33 mouse cellular contexts compared by ENCODE assay signal in the genomic region with DNA sequence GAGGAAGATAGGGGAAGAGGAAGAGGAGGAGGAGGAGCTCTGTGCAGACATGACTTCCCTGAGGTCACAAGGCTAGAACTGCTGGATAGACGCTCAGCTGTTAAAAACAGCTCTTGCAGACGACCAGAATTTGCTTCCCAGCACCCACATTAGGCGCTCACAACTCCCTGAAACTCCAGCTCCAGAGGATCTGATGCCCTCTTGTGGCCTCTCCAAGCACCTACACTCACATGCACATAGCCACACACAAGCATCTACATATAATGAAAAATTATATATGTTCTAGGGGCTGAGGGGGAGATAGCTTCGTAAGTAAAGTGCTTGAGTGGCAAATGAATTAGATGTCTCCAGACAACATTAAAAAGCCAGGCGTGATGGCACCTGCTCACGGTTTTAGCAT. TPM values are rescaled to one million over a fixed set of nuclear protein-coding genes. Genes with fewer than 3 reads are reported as not detected.
DNase-seq lines count a peak whose midpoint lies in the region; ATAC-seq and TF ChIP-seq lines count a peak whose summit lies in the region.
"Had no signal": no experiment of that assay in that cellular context is flagged by ENCODE, and none has a peak within 500 bp of the region (broad histone marks: within the 10 kb centered on the region; RNA-seq: fewer than 3 reads in every experiment).

No protein-coding gene starts in this region.

- intact Hi-C loops in heart, adult 2 months (cut with DNase I), result no loop called here

- H3K79me2 ChIP-seq in heart, adult 2 months (replicated peaks; ENCODE audit: control insufficient read depth, insufficient read depth, low read length), result no peaks in the 10 kb centered on the region

- CTCF ChIA-PET in Patski (lab: Charles Lee), result interaction anchor here (1.2 to 2.4 kb wide), 2 partner anchors 8 to 12 kb away, joined by 3 to 13 read pairs; no protein-coding TSS in a partner anchor

- no peak overlapping the region for H3K4me2 ChIP-seq in lung, postnatal 0 days (replicated peaks; ENCODE audit: low read depth, low read length)
- H3K4me2 ChIP-seq in stomach, postnatal 0 days (replicated peaks; ENCODE audit: low read depth), result no peak overlapping the region
- H3K4me2 ChIP-seq: heart, embryonic 15.5 days; hindbrain, embryonic 14.5 days; limb, embryonic 13.5 days; liver, embryonic 15.5 days; midbrain, embryonic 15.5 days; neural tube, embryonic 13.5 days had no signal

- TF ChIP-seq POLR2A in heart, adult 2 months (IDR thresholded peaks at IDR 0.05; ENCODE audit: insufficient read depth, low read depth, low read length), result no peak

- no peak for TF ChIP-seq EP300 in heart, adult 2 months (IDR thresholded peaks at IDR 0.05; ENCODE audit: insufficient read depth, low read depth, low read length)
- TF ChIP-seq EP300 in lung, postnatal 0 days (IDR thresholded peaks at IDR 0.05), result no peak
- TF ChIP-seq EP300 in stomach, postnatal 0 days (optimal IDR thresholded peaks at IDR 0.05), result no peak

- WGBS in heart, adult 2 months, result 92% methylated on average over 6 of the region's 6 CpGs
- 89% methylated on average over 6 of the region's 6 CpGs for WGBS in lung, postnatal 0 days
- 93% methylated on average over 6 of the region's 6 CpGs for WGBS in stomach, postnatal 0 days

- H3K4me1 ChIP-seq in heart, adult 2 months (ENCODE audit: control insufficient read depth, insufficient read depth, low read length), result no peaks in the 10 kb centered on the region
- H3K4me1 ChIP-seq in lung, postnatal 0 days (ENCODE audit: insufficient read depth, low read depth, low read length), result no peaks in the 10 kb centered on the region
- H3K4me1 ChIP-seq in stomach, postnatal 0 days (replicated peaks; ENCODE audit: control insufficient read depth, insufficient read depth), result no peaks in the 10 kb centered on the region
- H3K4me1 ChIP-seq: forebrain, embryonic 10.5 days; heart, embryonic 15.5 days; liver, embryonic 15.5 days; midbrain, embryonic 15.5 days had no signal

- in situ Hi-C loops in Patski (cut with MboI; ENCODE audit: low pct_unique_long_range_greater_than_20kb), result no loop called here

- no peak for ATAC-seq in lung, postnatal 0 days
- no peak for ATAC-seq in Patski
- no peak for ATAC-seq in stomach, postnatal 0 days (ENCODE audit: low FRiP score, low TSS enrichment)
- no peak for ATAC-seq in megakaryocyte-erythroid progenitor cell, adult 5-6 weeks (replicated peaks; ENCODE audit: low FRiP score, low TSS enrichment, poor library complexity, severe bottlenecking)
- ATAC-seq: forebrain, embryonic 16.5 days; inflammation-experienced regulatory T-cells, adult 6 months; midbrain, embryonic 15.5 days had no signal

- POLR2A ChIA-PET in Patski (lab: Charles Lee), result no interaction called here

- TF ChIP-seq CTCF in heart, adult 2 months (IDR thresholded peaks at IDR 0.05), result peak; percentile 39
- TF ChIP-seq CTCF in lung, postnatal 0 days (IDR thresholded peaks at IDR 0.05), result peak; percentile 22
- peak; percentile 41 for TF ChIP-seq CTCF in Patski (IDR thresholded peaks at IDR 0.05)
- peak; percentile 29 for TF ChIP-seq CTCF in stomach, postnatal 0 days (IDR thresholded peaks at IDR 0.05; ENCODE audit: low read depth)

- H3K9me3 ChIP-seq in lung, postnatal 0 days (ENCODE audit: low read length), result no peaks in the 10 kb centered on the region
- no peaks in the 10 kb centered on the region for H3K9me3 ChIP-seq in stomach, postnatal 0 days (ENCODE audit: control insufficient read depth, low read length)
- H3K9me3 ChIP-seq: heart, embryonic 15.5 days; liver, embryonic 15.5 days; midbrain, embryonic 15.5 days; neural tube, embryonic 13.5 days had no signal

- no peak overlapping the region for H3K27ac ChIP-seq in heart, adult 2 months
- H3K27ac ChIP-seq in lung, postnatal 0 days (ENCODE audit: low read length), result no peak overlapping the region
- H3K27ac ChIP-seq in stomach, postnatal 0 days (replicated peaks), result no peak overlapping the region
- H3K27ac ChIP-seq: forebrain, embryonic 10.5 days; heart, embryonic 15.5 days; hindbrain, embryonic 14.5 days; limb, embryonic 13.5 days; liver, embryonic 15.5 days; midbrain, embryonic 15.5 days; neural tube, embryonic 13.5 days had no signal

- no peak overlapping the region for H3K9ac ChIP-seq in heart, adult 2 months (ENCODE audit: low read depth, low read length)
- H3K9ac ChIP-seq in lung, postnatal 0 days (replicated peaks; ENCODE audit: low read depth), result no peak overlapping the region
- no peak overlapping the region for H3K9ac ChIP-seq in stomach, postnatal 0 days (ENCODE audit: low read length)
- H3K9ac ChIP-seq: heart, embryonic 15.5 days; hindbrain, embryonic 14.5 days; limb, embryonic 13.5 days; liver, embryonic 15.5 days; midbrain, embryonic 15.5 days; neural tube, embryonic 13.5 days had no signal

- H3K27me3 ChIP-seq in heart, adult 2 months (ENCODE audit: control insufficient read depth, insufficient read depth, low read length), result no peaks in the 10 kb centered on the region
- no peaks in the 10 kb centered on the region for H3K27me3 ChIP-seq in lung, postnatal 0 days (replicated peaks; ENCODE audit: insufficient read depth, low read length)
- H3K27me3 ChIP-seq in Patski, result no peaks in the 10 kb centered on the region
- H3K27me3 ChIP-seq in stomach, postnatal 0 days (ENCODE audit: control insufficient read depth, insufficient read depth, low read length), result no peaks in the 10 kb centered on the region
- H3K27me3 ChIP-seq: heart, embryonic 15.5 days; liver, embryonic 15.5 days; megakaryocyte, embryonic 14.5 days; midbrain, embryonic 15.5 days; neural tube, embryonic 13.5 days had no signal

- DNase-seq in heart, adult 2 months, result no peak
- DNase-seq in heart, adult 11 months, result no peak
- no peak for DNase-seq in lung, postnatal 0 days (ENCODE audit: low spot score)
- no peak for DNase-seq in lung, postnatal 10 days
- DNase-seq in Patski (ENCODE audit: low read depth, low spot score), result no peak
- no peak for DNase-seq in stomach, postnatal 0 days (ENCODE audit: low spot score)
- no peak for DNase-seq in left cerebral cortex, adult 9 months (ENCODE audit: low spot score in 2 of 2)
- DNase-seq: adrenal gland, postnatal 14 days; cerebellum, adult 11-12 months; cerebellum, postnatal 10 days; gastrocnemius, postnatal 25 days; heart, postnatal 36 days; kidney, adult 18-20 months; kidney, postnatal 10 days; layer of hippocampus, postnatal 36 days; lung, postnatal 14 days; retina, postnatal 1 day; right cerebral cortex, postnatal 25 days; thymus, postnatal 25 days had no signal

- H3K4me3 ChIP-seq in heart, adult 2 months, result no peak overlapping the region
- no peak overlapping the region for H3K4me3 ChIP-seq in lung, postnatal 0 days (ENCODE audit: low read depth, low read length)
- H3K4me3 ChIP-seq in stomach, postnatal 0 days (ENCODE audit: low read depth, low read length), result no peak overlapping the region
- H3K4me3 ChIP-seq: forebrain, embryonic 10.5 days; heart, embryonic 15.5 days; limb, embryonic 13.5 days; liver, embryonic 15.5 days; megakaryocyte, embryonic 14.5 days; midbrain, embryonic 15.5 days; myocyte; neural tube, embryonic 13.5 days had no signal

- H3K36me3 ChIP-seq in heart, adult 2 months (ENCODE audit: control insufficient read depth, insufficient read depth, low read length), result no peaks in the 10 kb centered on the region
- no peaks in the 10 kb centered on the region for H3K36me3 ChIP-seq in lung, postnatal 0 days (ENCODE audit: insufficient read depth, low read length)
- H3K36me3 ChIP-seq in stomach, postnatal 0 days (ENCODE audit: control insufficient read depth, insufficient read depth, low read length), result no peaks in the 10 kb centered on the region; the same call in 1 of the 2 replicates
- H3K36me3 ChIP-seq: limb, embryonic 13.5 days; liver, embryonic 15.5 days had no signal

RNA-seq across cellular contexts. Expression of gene Lmod3, which starts 13.2 kb away (rescaled TPM):
- total RNA-seq in heart, adult 2 months (2021), result 10 to 100 TPM; 50.1 to 63.0 TPM
- 26.3 and 40.0 TPM in 2 replicates for polyA plus RNA-seq in heart, adult 2 months (2012; rRNA removed)
- 0.24 and 0.31 TPM in 2 replicates for polyA plus RNA-seq in lung, postnatal 0 days (2015; fragmentation: Nextera tagmentation; extraction: Ambion mirVana)
- not detected for polyA plus RNA-seq in Patski (2021)
- polyA plus RNA-seq in stomach, postnatal 0 days (2015; fragmentation: Nextera tagmentation; extraction: Ambion mirVana), result 0.16 and 0.27 TPM in 2 replicates
- not detected in 2 replicates for total RNA-seq in megakaryocyte-erythroid progenitor cell, adult 5-6 weeks (2014; fragmentation: Nextera tagmentation)
- total RNA-seq in megakaryocyte-erythroid progenitor cell, adult 5-6 weeks (2017), result not detected in 2 replicates
- total RNA-seq: adrenal gland, postnatal 14 days; layer of hippocampus, postnatal 36 days; left cerebral cortex, postnatal 25 days had no signal
- polyA plus RNA-seq: forebrain, embryonic 10.5 days; forebrain, embryonic 16.5 days; hindbrain, embryonic 14.5 days; midbrain, embryonic 15.5 days; spleen, adult 2 months had no signal

RNA-seq across cellular contexts. Expression of gene Arl6ip5, which starts 28.9 kb away (rescaled TPM):
- total RNA-seq in heart, adult 2 months (2021), result 100 to 1,000 TPM; 122 to 138 TPM
- 97.8 and 147 TPM in 2 replicates for polyA plus RNA-seq in heart, adult 2 months (2012; rRNA removed)
- polyA plus RNA-seq in lung, postnatal 0 days (2015; fragmentation: Nextera tagmentation; extraction: Ambion mirVana), result 90.3 and 91.9 TPM in 2 replicates
- polyA plus RNA-seq in Patski (2021), result 165 TPM
- 69.0 and 71.2 TPM in 2 replicates for polyA plus RNA-seq in stomach, postnatal 0 days (2015; fragmentation: Nextera tagmentation; extraction: Ambion mirVana)
- 36.5 and 40.7 TPM in 2 replicates for total RNA-seq in megakaryocyte-erythroid progenitor cell, adult 5-6 weeks (2014; fragmentation: Nextera tagmentation)
- 47.9 and 53.0 TPM in 2 replicates for total RNA-seq in megakaryocyte-erythroid progenitor cell, adult 5-6 weeks (2017)

RNA-seq across cellular contexts. Expression of gene Uba3, which starts 33.9 kb away (rescaled TPM):
- 10 to 100 TPM; 55.2 to 59.3 TPM for total RNA-seq in heart, adult 2 months (2021)
- 20.0 and 46.9 TPM in 2 replicates for polyA plus RNA-seq in heart, adult 2 months (2012; rRNA removed)
- polyA plus RNA-seq in lung, postnatal 0 days (2015; fragmentation: Nextera tagmentation; extraction: Ambion mirVana), result 35.8 and 43.2 TPM in 2 replicates
- 118 TPM for polyA plus RNA-seq in Patski (2021)
- 33.3 and 33.7 TPM in 2 replicates for polyA plus RNA-seq in stomach, postnatal 0 days (2015; fragmentation: Nextera tagmentation; extraction: Ambion mirVana)
- total RNA-seq in megakaryocyte-erythroid progenitor cell, adult 5-6 weeks (2014; fragmentation: Nextera tagmentation), result 49.9 and 61.9 TPM in 2 replicates
- 66.3 and 104 TPM in 2 replicates for total RNA-seq in megakaryocyte-erythroid progenitor cell, adult 5-6 weeks (2017)

Comparison
In these comparisons a context has a peak if more than half of its experiments do, and no peak if none do; other contexts are left out.
1. RNA of gene Lmod3, which starts 13.2 kb away (polyA plus RNA-seq): 26.3 to 40.0 TPM in heart, adult 2 months; 0.24 to 0.31 TPM in lung, postnatal 0 days, 0.16 to 0.27 TPM in stomach, postnatal 0 days and not detected in Patski (single experiment); every median in the first group is over 10 times any median in the second.
2. Peak in every context shown above with its lines, with median percentiles within 50 percentile points of each other: CTCF ChIP-seq.